ENCODE assay signal across 8 mouse cellular contexts in genomic region chr4:140684141-140684871, GRCm38 (mm10). TPM values are rescaled to one million over a fixed set of nuclear protein-coding genes. Genes with fewer than 3 reads are reported as not detected.
DNase-seq lines count a peak whose midpoint lies in the region; ATAC-seq lines count a peak whose summit lies in the region.

No protein-coding gene starts in this region.

- H3K4me1 ChIP-seq in forebrain, embryonic 12.5 days, result peaks cover 17% of the 10 kb centered on the region
- H3K4me1 ChIP-seq in forebrain, embryonic 14.5 days (ENCODE audit: control insufficient read depth, insufficient read depth, low read length), result peaks cover 6% of the 10 kb centered on the region; the same call in 1 of the 2 replicates
- H3K4me1 ChIP-seq in embryonic facial prominence, embryonic 13.5 days, result peaks cover 17% of the 10 kb centered on the region
- peaks cover 57% of the 10 kb centered on the region for H3K4me1 ChIP-seq in liver, embryonic 16.5 days (ENCODE audit: control insufficient read depth, low read depth, low read length)
- peaks cover 11% of the 10 kb centered on the region for H3K4me1 ChIP-seq in neural tube, embryonic 12.5 days

- no peak for DNase-seq in forebrain, embryonic 14.5 days (ENCODE audit: low spot score)
- DNase-seq in heart, postnatal 36 days, result peak; percentile 64 to 74
- no peak for DNase-seq in right cerebral cortex, postnatal 4 days
- no peak for DNase-seq in urinary bladder, adult 2 months (ENCODE audit: low spot score)

- ATAC-seq in forebrain, embryonic 12.5 days (ENCODE audit: low FRiP score), result no peak
- ATAC-seq in forebrain, embryonic 14.5 days, result no peak
- ATAC-seq in embryonic facial prominence, embryonic 13.5 days (ENCODE audit: insufficient number of reproducible peaks, insufficient read depth, low FRiP score, low TSS enrichment, low read depth), result 0 out of 2 replicates have a peak, but pooled peaks have one; percentile 4
- ATAC-seq in liver, embryonic 16.5 days (ENCODE audit: low read depth), result peak; percentile 90
- peak; percentile 41; the same call in 1 of the 2 replicates for ATAC-seq in neural tube, embryonic 12.5 days (ENCODE audit: low FRiP score, low read depth)

- no peaks in the 10 kb centered on the region for H3K36me3 ChIP-seq in forebrain, embryonic 12.5 days (replicated peaks)
- H3K36me3 ChIP-seq in forebrain, embryonic 14.5 days (ENCODE audit: control insufficient read depth, insufficient read depth, low read length), result no peaks in the 10 kb centered on the region
- no peaks in the 10 kb centered on the region for H3K36me3 ChIP-seq in embryonic facial prominence, embryonic 13.5 days
- H3K36me3 ChIP-seq in liver, embryonic 16.5 days (ENCODE audit: control insufficient read depth, insufficient read depth), result no peaks in the 10 kb centered on the region
- no peaks in the 10 kb centered on the region for H3K36me3 ChIP-seq in neural tube, embryonic 12.5 days

- H3K9ac ChIP-seq in forebrain, embryonic 12.5 days, result no peak overlapping the region
- H3K9ac ChIP-seq in forebrain, embryonic 14.5 days (ENCODE audit: low read length), result no peak overlapping the region
- peak overlapping the region; percentile 44; the same call in 1 of the 2 replicates for H3K9ac ChIP-seq in embryonic facial prominence, embryonic 13.5 days
- H3K9ac ChIP-seq in liver, embryonic 16.5 days (ENCODE audit: low read depth, low read length), result peak overlapping the region; percentile 63
- H3K9ac ChIP-seq in neural tube, embryonic 12.5 days, result 0 out of 2 replicates have a peak overlapping the region, but pooled peaks have one; percentile 2

- 27% methylated on average over 16 of the region's 16 CpGs for whole genome bisulfite sequencing in forebrain, embryonic 12.5 days
- WGBS in forebrain, embryonic 14.5 days, result 26% methylated on average over 16 of the region's 16 CpGs
- 8% methylated on average over 16 of the region's 16 CpGs for WGBS in embryonic facial prominence, embryonic 13.5 days
- 6% methylated on average over 16 of the region's 16 CpGs for WGBS in liver, embryonic 16.5 days (ENCODE audit: insufficient replicate concordance)
- WGBS in neural tube, embryonic 12.5 days, result 5% methylated on average over 16 of the region's 16 CpGs

- H3K4me3 ChIP-seq in forebrain, embryonic 12.5 days (replicated peaks), result no peak overlapping the region
- H3K4me3 ChIP-seq in forebrain, embryonic 14.5 days (ENCODE audit: low read depth, low read length), result no peak overlapping the region
- peak overlapping the region; percentile 16; the same call in 1 of the 2 replicates for H3K4me3 ChIP-seq in embryonic facial prominence, embryonic 13.5 days
- H3K4me3 ChIP-seq in liver, embryonic 16.5 days (ENCODE audit: low read depth, low read length), result peak overlapping the region; percentile 59
- no peak overlapping the region for H3K4me3 ChIP-seq in neural tube, embryonic 12.5 days

- no peak overlapping the region for H3K27ac ChIP-seq in forebrain, embryonic 12.5 days
- no peak overlapping the region for H3K27ac ChIP-seq in forebrain, embryonic 14.5 days (ENCODE audit: low read depth, low read length)
- peak overlapping the region; percentile 22; the same call in 1 of the 2 replicates for H3K27ac ChIP-seq in embryonic facial prominence, embryonic 13.5 days
- peak overlapping the region; percentile 89 for H3K27ac ChIP-seq in liver, embryonic 16.5 days (ENCODE audit: low read length)
- H3K27ac ChIP-seq in neural tube, embryonic 12.5 days, result no peak overlapping the region

- intact Hi-C loops in heart, postnatal 36 days (cut with DNase I), result loop anchor here (5.0 kb wide), 1 partner anchor 218 kb away; no protein-coding TSS in a partner anchor

- H3K27me3 ChIP-seq in forebrain, embryonic 12.5 days, result 0 out of 2 replicates have a peak, but pooled peaks cover 3% of the 10 kb centered on the region
- H3K27me3 ChIP-seq in forebrain, embryonic 14.5 days (replicated peaks; ENCODE audit: control insufficient read depth, insufficient read depth, low read length), result no peaks in the 10 kb centered on the region
- H3K27me3 ChIP-seq in embryonic facial prominence, embryonic 13.5 days, result peaks cover 6% of the 10 kb centered on the region; the same call in 1 of the 2 replicates
- H3K27me3 ChIP-seq in liver, embryonic 16.5 days (ENCODE audit: control insufficient read depth, insufficient read depth, low read depth, low read length), result no peaks in the 10 kb centered on the region
- H3K27me3 ChIP-seq in neural tube, embryonic 12.5 days (replicated peaks), result no peaks in the 10 kb centered on the region

- H3K4me2 ChIP-seq in forebrain, embryonic 12.5 days, result 0 out of 2 replicates have a peak overlapping the region, but pooled peaks have one; percentile 6
- no peak overlapping the region for H3K4me2 ChIP-seq in forebrain, embryonic 14.5 days (ENCODE audit: low read length)
- peak overlapping the region; percentile 52 for H3K4me2 ChIP-seq in embryonic facial prominence, embryonic 13.5 days
- H3K4me2 ChIP-seq in liver, embryonic 16.5 days (ENCODE audit: low read depth, low read length), result peak overlapping the region; percentile 84
- H3K4me2 ChIP-seq in neural tube, embryonic 12.5 days (replicated peaks), result peak overlapping the region; percentile 49

- H3K9me3 ChIP-seq in forebrain, embryonic 12.5 days, result no peaks in the 10 kb centered on the region
- H3K9me3 ChIP-seq in forebrain, embryonic 14.5 days (replicated peaks; ENCODE audit: control insufficient read depth, low read length), result no peaks in the 10 kb centered on the region
- no peaks in the 10 kb centered on the region for H3K9me3 ChIP-seq in embryonic facial prominence, embryonic 13.5 days
- H3K9me3 ChIP-seq in liver, embryonic 16.5 days (replicated peaks; ENCODE audit: control insufficient read depth, low read length), result no peaks in the 10 kb centered on the region
- H3K9me3 ChIP-seq in neural tube, embryonic 12.5 days, result no peaks in the 10 kb centered on the region

RNA-seq across cellular contexts. Expression of gene Rcc2, which starts 16.0 kb away (rescaled TPM):
- 45.9 and 81.3 TPM in 2 replicates for polyA plus RNA-seq in forebrain, embryonic 12.5 days (2016; fragmentation: Nextera tagmentation; extraction: Ambion mirVana)
- 23.1 and 32.8 TPM in 2 replicates for polyA plus RNA-seq in forebrain, embryonic 14.5 days (2014; fragmentation: Nextera tagmentation; extraction: Ambion mirVana)
- polyA plus RNA-seq in embryonic facial prominence, embryonic 13.5 days (2015; fragmentation: Nextera tagmentation; extraction: Ambion mirVana), result 43.5 and 44.2 TPM in 2 replicates
- total RNA-seq in heart, postnatal 36 days (2021), result 10 to 100 TPM; 14.0 to 14.8 TPM
- 8.9 and 9.7 TPM in 2 replicates for polyA plus RNA-seq in liver, embryonic 16.5 days (2015; fragmentation: Nextera tagmentation; extraction: Ambion mirVana)
- polyA plus RNA-seq in neural tube, embryonic 12.5 days (2016; fragmentation: Nextera tagmentation; extraction: Ambion mirVana), result 99.9 and 106 TPM in 2 replicates
- polyA plus RNA-seq in urinary bladder, adult 2 months (2012; rRNA removed), result 21.6 and 31.5 TPM in 2 replicates

RNA-seq across cellular contexts. Expression of gene Arhgef10l, which starts 18.5 kb away (rescaled TPM):
- polyA plus RNA-seq in forebrain, embryonic 12.5 days (2016; fragmentation: Nextera tagmentation; extraction: Ambion mirVana), result 26.1 and 31.1 TPM in 2 replicates
- 15.0 and 17.7 TPM in 2 replicates for polyA plus RNA-seq in forebrain, embryonic 14.5 days (2014; fragmentation: Nextera tagmentation; extraction: Ambion mirVana)
- polyA plus RNA-seq in embryonic facial prominence, embryonic 13.5 days (2015; fragmentation: Nextera tagmentation; extraction: Ambion mirVana), result 11.5 and 11.6 TPM in 2 replicates
- 10 to 100 TPM; 62.5 to 65.0 TPM for total RNA-seq in heart, postnatal 36 days (2021)
- polyA plus RNA-seq in liver, embryonic 16.5 days (2015; fragmentation: Nextera tagmentation; extraction: Ambion mirVana), result 5.7 and 6.6 TPM in 2 replicates
- polyA plus RNA-seq in neural tube, embryonic 12.5 days (2016; fragmentation: Nextera tagmentation; extraction: Ambion mirVana), result 35.8 and 38.8 TPM in 2 replicates
- polyA plus RNA-seq in urinary bladder, adult 2 months (2012; rRNA removed), result 30.0 and 30.8 TPM in 2 replicates

RNA-seq across cellular contexts. Expression of gene Padi6, which starts 58.1 kb away (rescaled TPM):
- polyA plus RNA-seq in forebrain, embryonic 12.5 days (2016; fragmentation: Nextera tagmentation; extraction: Ambion mirVana), result not detected in 2 replicates
- not detected in 2 replicates for polyA plus RNA-seq in forebrain, embryonic 14.5 days (2014; fragmentation: Nextera tagmentation; extraction: Ambion mirVana)
- not detected in 2 replicates for polyA plus RNA-seq in embryonic facial prominence, embryonic 13.5 days (2015; fragmentation: Nextera tagmentation; extraction: Ambion mirVana)
- not detected for total RNA-seq in heart, postnatal 36 days (2021)
- polyA plus RNA-seq in liver, embryonic 16.5 days (2015; fragmentation: Nextera tagmentation; extraction: Ambion mirVana), result not detected in 2 replicates
- not detected in 2 replicates for polyA plus RNA-seq in neural tube, embryonic 12.5 days (2016; fragmentation: Nextera tagmentation; extraction: Ambion mirVana)
- not detected in 2 replicates for polyA plus RNA-seq in urinary bladder, adult 2 months (2012; rRNA removed)

Comparison
In these comparisons a context has a peak if more than half of its experiments do, and no peak if none do; other contexts are left out.
1. ATAC-seq: peak in embryonic facial prominence, embryonic 13.5 days (single experiment), liver, embryonic 16.5 days (single experiment) and neural tube, embryonic 12.5 days (single experiment); none in forebrain, embryonic 12.5 days (single experiment) and forebrain, embryonic 14.5 days (single experiment).
2. H3K27ac ChIP-seq: peak in embryonic facial prominence, embryonic 13.5 days (single experiment) and liver, embryonic 16.5 days (single experiment); none in forebrain, embryonic 12.5 days (single experiment), forebrain, embryonic 14.5 days (single experiment) and neural tube, embryonic 12.5 days (single experiment).
3. H3K4me3 ChIP-seq: peak in embryonic facial prominence, embryonic 13.5 days (single experiment) and liver, embryonic 16.5 days (single experiment); none in forebrain, embryonic 12.5 days (single experiment), forebrain, embryonic 14.5 days (single experiment) and neural tube, embryonic 12.5 days (single experiment).
4. H3K9ac ChIP-seq: peak in embryonic facial prominence, embryonic 13.5 days (single experiment), liver, embryonic 16.5 days (single experiment) and neural tube, embryonic 12.5 days (single experiment); none in forebrain, embryonic 12.5 days (single experiment) and forebrain, embryonic 14.5 days (single experiment).
5. DNase-seq: peak in heart, postnatal 36 days (2 of 2); none in forebrain, embryonic 14.5 days (single experiment), right cerebral cortex, postnatal 4 days (single experiment) and urinary bladder, adult 2 months (single experiment).